Mouse (Mus musculus) MEL (cell line): ENCODE results near the gene Zfp598. TPM values are rescaled to one million over a fixed set of nuclear protein-coding genes. Genes with fewer than 3 reads are reported as not detected.

Source experiments
- DNase-seq: peaks from one replicate; pipeline ENCODE4 v3.0.0; 2011; ENCODE audit warnings: low read depth, low spot score
- H3K27ac ChIP-seq: 2 replicates; pipeline ENCODE4 v1.5.1; 2012; ENCODE audit warnings: low read depth, mild to moderate bottlenecking, control low read depth, low read length, moderate library complexity; ENCODE audit not compliant: control insufficient read depth
- H3K27me3 ChIP-seq, 2 experiments: fragments of 150-350 bp in 1 of 2; sonication (generic) in 1 of 2; 2 replicates each; pipeline ENCODE4 v1.6.1; 2012; ENCODE audit warnings: low read length in 2 of 2, mild to moderate bottlenecking in 2 of 2, improper control_type of control experiment in 1 of 2, moderate library complexity in 1 of 2; ENCODE audit not compliant: insufficient read depth in 2 of 2, control insufficient read depth in 1 of 2
- H3K36me3 ChIP-seq, 2 experiments: 2 replicates each; pipeline ENCODE4 v1.6.1; 2012 to 2014; ENCODE audit warnings: low read length in 2 of 2, improper control_type of control experiment in 1 of 2, inconsistent platforms in 1 of 2, mild to moderate bottlenecking in 1 of 2; ENCODE audit not compliant: insufficient read depth in 2 of 2, control insufficient read depth in 1 of 2
- H3K4me1 ChIP-seq, 2 experiments: fragments of 150-350 bp in 1 of 2; sonication (generic) in 1 of 2; 2 replicates each; pipeline ENCODE4 v1.6.1; 2012; ENCODE audit warnings: low read length in 2 of 2, improper control_type of control experiment in 1 of 2, mild to moderate bottlenecking in 1 of 2; ENCODE audit not compliant: insufficient read depth in 2 of 2, control insufficient read depth in 1 of 2
- H3K4me3 ChIP-seq, 2 experiments: fragments of 150-350 bp in 1 of 2; sonication (generic) in 1 of 2; 2 replicates each; pipeline ENCODE4 v1.5.1; 2012; ENCODE audit warnings: low read depth in 2 of 2, low read length in 2 of 2, mild to moderate bottlenecking in 2 of 2, moderate library complexity in 2 of 2, control low read depth in 1 of 2, improper control_type of control experiment in 1 of 2; ENCODE audit not compliant: control insufficient read depth in 1 of 2, insufficient read depth in 1 of 2
- H3K79me2 ChIP-seq: 2 replicates; pipeline ENCODE4 v1.6.1; 2012; ENCODE audit warnings: mild to moderate bottlenecking, low read length, moderate library complexity; ENCODE audit not compliant: control insufficient read depth, poor library complexity, insufficient read depth
- H3K9ac ChIP-seq: 2 replicates; pipeline ENCODE4 v1.6.1; 2012; ENCODE audit warnings: low read depth, mild to moderate bottlenecking, control low read depth, low read length, moderate library complexity; ENCODE audit not compliant: control insufficient read depth, poor library complexity, severe bottlenecking
- H3K9me3 ChIP-seq: fragments of 150-350 bp; sonication (generic); replicated peaks from 2 replicates; pipeline ENCODE4 v1.6.1; 2012; ENCODE audit warnings: mild to moderate bottlenecking, low read length, improper control_type of control experiment, moderate library complexity; ENCODE audit not compliant: insufficient read depth
- BHLHE40 ChIP-seq: IDR thresholded peaks from 2 replicates; pipeline ENCODE4 v1.6.1; 2012; ENCODE audit warnings: low read depth, mild to moderate bottlenecking, inconsistent platforms, low read length, improper control_type of control experiment, borderline replicate concordance
- CHD2 ChIP-seq: IDR thresholded peaks from 2 replicates; pipeline ENCODE4 v1.6.1; 2011; ENCODE audit warnings: low read length, improper control_type of control experiment
- ETS1 ChIP-seq: IDR thresholded peaks from 2 replicates; pipeline ENCODE4 v1.6.1; 2012; ENCODE audit warnings: low read depth, mild to moderate bottlenecking, inconsistent platforms, low read length, improper control_type of control experiment, moderate library complexity
- GATA1 ChIP-seq: IDR thresholded peaks from 2 replicates; pipeline ENCODE4 v1.6.1; 2011; ENCODE audit warnings: low read depth, low read length, improper control_type of control experiment
- MAX ChIP-seq: IDR thresholded peaks from 2 replicates; pipeline ENCODE4 v1.6.1; 2011; ENCODE audit warnings: low read length, improper control_type of control experiment
- MEF2A ChIP-seq: IDR thresholded peaks from 2 replicates; pipeline ENCODE4 v1.6.1; 2014; ENCODE audit warnings: low read depth, mild to moderate bottlenecking, inconsistent platforms, low read length, improper control_type of control experiment; ENCODE audit not compliant: poor library complexity, insufficient replicate concordance, severe bottlenecking; ENCODE audit errors: extremely low read depth
- NRF1 ChIP-seq: IDR thresholded peaks from 2 replicates; pipeline ENCODE4 v1.6.1; 2014; ENCODE audit warnings: low read depth, mild to moderate bottlenecking, inconsistent platforms, low read length, improper control_type of control experiment, moderate library complexity; ENCODE audit not compliant: poor library complexity, insufficient read depth, severe bottlenecking
- POLR2AphosphoS2 ChIP-seq: IDR thresholded peaks from 2 replicates; pipeline ENCODE4 v1.6.1; 2011; ENCODE audit warnings: low read length, improper control_type of control experiment
- POLR2AphosphoS5 ChIP-seq: IDR thresholded peaks from 2 replicates; pipeline ENCODE4 v1.6.1; 2012; ENCODE audit warnings: low read depth, borderline replicate concordance, mild to moderate bottlenecking, inconsistent platforms, low read length, moderate library complexity, mixed read lengths
- SIN3A ChIP-seq: IDR thresholded peaks from 2 replicates; pipeline ENCODE4 v1.6.1; 2012; ENCODE audit warnings: low read length, improper control_type of control experiment, inconsistent platforms
- SMC3 ChIP-seq: IDR thresholded peaks from 2 replicates; pipeline ENCODE4 v1.6.1; 2011; ENCODE audit warnings: low read depth, low read length, improper control_type of control experiment
- TBP ChIP-seq: IDR thresholded peaks from 2 replicates; pipeline ENCODE4 v1.8.0; 2011; ENCODE audit warnings: low read depth, low read length, improper control_type of control experiment
- TCF12 ChIP-seq: IDR thresholded peaks from 2 replicates; pipeline ENCODE4 v1.6.1; 2014; ENCODE audit warnings: low read depth, mild to moderate bottlenecking, inconsistent platforms, low read length, improper control_type of control experiment, moderate library complexity
- UBTF ChIP-seq: IDR thresholded peaks from 2 replicates; pipeline ENCODE4 v1.6.1; 2012; ENCODE audit warnings: low read depth, mild to moderate bottlenecking, inconsistent platforms, low read length, improper control_type of control experiment, moderate library complexity, borderline replicate concordance; ENCODE audit not compliant: insufficient read depth
- USF1 ChIP-seq: IDR thresholded peaks from 2 replicates; pipeline ENCODE4 v1.6.1; 2014; ENCODE audit warnings: low read depth, mild to moderate bottlenecking, inconsistent platforms, low read length, improper control_type of control experiment, moderate library complexity
- ZMIZ1 ChIP-seq: IDR thresholded peaks from 2 replicates; pipeline ENCODE4 v1.6.1; 2012; ENCODE audit warnings: low read depth, mild to moderate bottlenecking, inconsistent platforms, low read length, improper control_type of control experiment, moderate library complexity
- ZNF384 ChIP-seq: IDR thresholded peaks from 2 replicates; pipeline ENCODE4 v1.6.1; 2012; ENCODE audit warnings: low read depth, mild to moderate bottlenecking, inconsistent platforms, low read length, improper control_type of control experiment
- polyA plus RNA-seq, 2 experiments: library from polyadenylated mRNA; stranded (reverse) in 1 of 2; unstranded in 1 of 2; fragments of >175 nt in 1 of 2; fragments of >200 nt in 1 of 2; gene quantifications; 2 replicates each; pipeline versions ENCODE4 v1.2.1 to v1.2.4; 2012; ENCODE audit warnings: low replicate concordance in 2 of 2, low read depth in 1 of 2; ENCODE audit not compliant: insufficient read length in 2 of 2, insufficient read depth in 1 of 2, missing spikeins in 1 of 2
- total RNA-seq: library from RNA; depleted of rRNA; stranded (reverse); fragments of 300-350 nt; gene quantifications from 2 replicates; pipeline ENCODE4 v1.2.3, GENCODE M21; 2012

Gene Zfp598
- total and polyA plus RNA-seq, 3 experiments, result 22.2 to 80.4 (median 59.0) TPM

DNA sequence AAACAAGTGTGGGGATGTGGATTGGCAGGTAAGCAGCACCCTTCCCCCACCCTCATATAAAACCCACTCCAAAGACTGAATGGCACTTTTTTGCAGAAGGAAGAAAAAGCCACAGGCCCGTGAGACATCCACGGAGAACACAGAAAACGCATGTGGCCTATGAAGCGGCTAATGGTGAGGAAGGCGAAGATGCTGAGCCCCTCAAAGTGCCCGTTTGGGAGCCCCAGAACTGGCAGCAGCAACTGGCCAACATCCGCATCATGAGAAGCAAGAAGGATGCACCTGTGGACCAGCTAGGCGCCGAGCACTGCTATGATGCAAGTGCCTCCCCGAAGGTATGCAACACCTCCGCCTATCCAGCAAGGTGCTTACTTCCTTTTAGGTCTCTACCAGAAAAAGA, 35.7 kb upstream of the Zfp598 start:
- H3K27ac ChIP-seq, result no peak overlapping the region
- TF ChIP-seq UBTF (no peak), SIN3A (no peak), POLR2AphosphoS5 (no peak), MAX (no peak), BHLHE40 (no peak), CHD2 (no peak), ZMIZ1 (no peak), SMC3 (no peak), TBP (no peak), USF1 (no peak), TCF12 (no peak), ETS1 (no peak), NRF1 (no peak), ZNF384 (no peak)
- TF ChIP-seq, all 39 proteins: peak for 0
- H3K27me3 ChIP-seq, result no peaks in the 10 kb centered on the region
- no peak for DNase-seq
- H3K9me3 ChIP-seq, result no peaks in the 10 kb centered on the region
- peak overlapping the region in 1 of 2 experiments; percentile 70; a peak in 1 of 4 replicates for H3K4me3 ChIP-seq
- peaks cover 8% of the 10 kb centered on the region for H3K79me2 ChIP-seq
- H3K36me3 ChIP-seq, result peaks cover 0 to 5% of the 10 kb centered on the region in 2 experiments; a peak in 2 of 4 replicates
- H3K9ac ChIP-seq, result no peak overlapping the region
- peaks cover 9 to 11% of the 10 kb centered on the region in 2 experiments for H3K4me1 ChIP-seq

DNA sequence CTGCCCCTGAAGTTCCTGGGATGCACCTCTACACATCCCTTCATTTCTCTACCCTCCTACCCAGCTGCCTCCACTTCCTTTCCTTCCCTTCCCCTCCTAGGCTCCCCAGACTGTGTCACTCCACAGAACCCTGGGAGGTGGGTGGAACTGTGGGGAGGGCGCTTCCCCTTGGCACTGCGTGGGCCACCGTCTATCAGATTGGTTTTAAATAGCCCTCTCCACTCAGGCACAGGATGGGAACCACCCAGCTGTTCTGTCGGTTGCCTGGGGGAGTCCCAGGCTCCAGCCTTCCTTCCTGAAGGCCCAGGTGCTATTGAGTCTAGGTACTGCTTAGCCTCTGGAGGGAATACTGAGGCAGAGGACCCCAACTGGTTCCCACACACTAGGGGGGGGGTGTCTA, 34.5 kb upstream of the Zfp598 start:
- H3K27ac ChIP-seq, result no peak overlapping the region
- no peak overlapping the region for H3K9ac ChIP-seq
- no peak for DNase-seq
- H3K4me1 ChIP-seq, result peaks cover 9 to 11% of the 10 kb centered on the region in 2 experiments
- H3K79me2 ChIP-seq, result peaks cover 8% of the 10 kb centered on the region
- no peak for TF ChIP-seq SIN3A
- 0 out of 2 replicates have a peak, but pooled peaks have one; percentile 15 for TF ChIP-seq MEF2A
- no peak for TF ChIP-seq POLR2AphosphoS5
- TF ChIP-seq POLR2AphosphoS2, result no peak
- no peak for TF ChIP-seq BHLHE40
- no peak for TF ChIP-seq TBP
- no peak for TF ChIP-seq GATA1
- H3K9me3 ChIP-seq, result no peaks in the 10 kb centered on the region
- H3K36me3 ChIP-seq, result peaks cover 0 to 5% of the 10 kb centered on the region in 2 experiments; a peak in 2 of 4 replicates
- no peaks in the 10 kb centered on the region for H3K27me3 ChIP-seq
- no peak overlapping the region for H3K4me3 ChIP-seq
